Comparison of ENCODE assay signal across 31 mouse cellular contexts in the genomic region with DNA sequence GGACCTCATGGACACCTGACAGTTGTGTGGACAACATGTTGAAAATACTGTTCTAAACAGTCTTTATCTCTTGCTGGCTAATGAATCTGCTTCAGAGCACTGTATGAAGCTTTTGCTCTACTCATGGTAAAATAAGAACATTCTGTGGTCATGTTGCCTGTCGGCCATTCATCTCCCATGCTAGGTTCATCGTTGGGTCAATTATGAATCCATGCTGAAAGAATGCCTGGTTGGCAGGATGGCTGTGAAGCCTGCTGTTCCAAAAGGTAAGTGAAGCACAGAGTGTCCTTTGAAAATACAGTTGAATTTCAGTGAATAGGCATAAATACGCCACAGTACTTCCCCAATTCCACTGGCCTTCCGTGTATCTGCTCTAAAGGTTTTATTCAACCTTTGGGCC. TPM values are rescaled to one million over a fixed set of nuclear protein-coding genes. Genes with fewer than 3 reads are reported as not detected.
"Had no signal": no experiment of that assay in that cellular context is flagged by ENCODE, and none has a peak within 500 bp of the region (broad histone marks: within the 10 kb centered on the region; RNA-seq: fewer than 3 reads in every experiment).

No protein-coding gene starts in this region.

- H3K27me3 ChIP-seq: heart, embryonic 12.5 days; heart, embryonic 13.5 days; heart, embryonic 15.5 days; hindbrain, embryonic 12.5 days; hindbrain, embryonic 13.5 days; hindbrain, embryonic 15.5 days; intestine, embryonic 15.5 days; kidney, embryonic 15.5 days had no signal

- DNase-seq: heart, postnatal 14 days; heart, postnatal 36 days; kidney, adult 11 months; kidney, adult 18-20 months; kidney, adult 2 months; kidney, adult 8-10 months; kidney, adult 9 months; kidney, postnatal 10 days; kidney, postnatal 14 days; kidney, postnatal 25 days; kidney, postnatal 36 days; kidney, postnatal 4 days; layer of hippocampus, adult 9-11 months; layer of hippocampus, postnatal 36 days had no signal

- ATAC-seq: hindbrain, embryonic 16.5 days; hindbrain, postnatal 0 days; inflammation-experienced regulatory T-cells, adult 6 months; intestine, embryonic 15.5 days; intestine, embryonic 16.5 days; intestine, postnatal 0 days had no signal

RNA-seq across cellular contexts. Expression of gene Ripply2, which starts 16.9 kb away (rescaled TPM):
- total RNA-seq: heart, postnatal 10 days; heart, postnatal 14 days; heart, postnatal 25 days; heart, postnatal 36 days; hematopoietic stem cell, adult 5-6 weeks had no signal
- polyA plus RNA-seq: inflammation-experienced regulatory T-cells, adult 6 months; intestine, postnatal 0 days; kidney, adult 2 months; large intestine, adult 2 months had no signal
